Comparison of ENCODE assay signal across 18 mouse cellular contexts in genomic region chr19:26386075-26386474, GRCm38 (mm10).
"Had no signal": no experiment of that assay in that cellular context is flagged by ENCODE, and none has a peak within 500 bp of the region (broad histone marks: within the 10 kb centered on the region; RNA-seq: fewer than 3 reads in every experiment).

No protein-coding gene starts in this region.

- H3K4me3 ChIP-seq: midbrain, embryonic 10.5 days; midbrain, embryonic 12.5 days; myocyte; neural tube, embryonic 13.5 days; neural tube, embryonic 15.5 days had no signal

- H3K27me3 ChIP-seq: midbrain, embryonic 12.5 days; neural tube, embryonic 13.5 days; neural tube, embryonic 15.5 days had no signal

- H3K9me3 ChIP-seq: midbrain, embryonic 10.5 days; midbrain, embryonic 12.5 days; neural tube, embryonic 13.5 days; neural tube, embryonic 15.5 days had no signal

- H3K4me1 ChIP-seq: midbrain, embryonic 10.5 days; midbrain, embryonic 12.5 days; neural tube, embryonic 13.5 days; neural tube, embryonic 15.5 days had no signal

- H3K27ac ChIP-seq: midbrain, embryonic 10.5 days; midbrain, embryonic 12.5 days; neural tube, embryonic 13.5 days; neural tube, embryonic 15.5 days had no signal

- H3K4me2 ChIP-seq: lung, embryonic 14.5 days; midbrain, embryonic 12.5 days; neural tube, embryonic 13.5 days; neural tube, embryonic 15.5 days had no signal

- DNase-seq: lung, adult 18-20 months; lung, embryonic 14.5 days; lung, postnatal 10 days; lung, postnatal 4 days; midbrain, embryonic 14.5 days; retina, postnatal 1 day; right cerebral cortex, postnatal 14 days; right cerebral cortex, postnatal 4 days; spleen, adult 18-20 months; thymus, adult 2 months; thymus, postnatal 25 days; thymus, postnatal 4 days had no signal

- H3K9ac ChIP-seq: lung, embryonic 14.5 days; midbrain, embryonic 12.5 days; neural tube, embryonic 13.5 days; neural tube, embryonic 15.5 days had no signal

- ATAC-seq: midbrain, embryonic 16.5 days had no signal

- H3K36me3 ChIP-seq: midbrain, embryonic 10.5 days; midbrain, embryonic 12.5 days; neural tube, embryonic 13.5 days; neural tube, embryonic 15.5 days had no signal
